Mouse (Mus musculus): ENCODE data around the gene Slc35a3.

- TF ChIP-seq CTCF (IDR thresholded peaks at IDR 0.05; ENCODE audit: low read depth, low read length) (no peak), POLR2A (IDR thresholded peaks at IDR 0.05; ENCODE audit: borderline replicate concordance, low read depth, low read length) (no peak)
Observed at GRCm38 (mm10) chr3:116694312-116694711, 18.3 kb downstream of the Slc35a3 start.

Data from bone marrow macrophage, adult 2 months (primary cell).